Mouse (Mus musculus) heart, adult 2 months (tissue): ENCODE measurements around the gene Bank1. TPM values are rescaled to one million over a fixed set of nuclear protein-coding genes. Genes with fewer than 3 reads are reported as not detected.

Source experiments
- DNase-seq, 2 experiments: peaks; one replicate each; pipeline ENCODE4 v3.0.0; 2021
- H3K27ac ChIP-seq: fragments of 200-600 bp; 2 replicates; pipeline ENCODE4 v1.8.1; 2022
- H3K27me3 ChIP-seq: fragments of 200-500 bp; 2 replicates; pipeline ENCODE4 v1.6.1; 2012; ENCODE audit warnings: mild to moderate bottlenecking, low read length, inconsistent platforms, mixed read lengths; ENCODE audit not compliant: control insufficient read depth, insufficient read depth
- H3K36me3 ChIP-seq: fragments of 200-500 bp; 2 replicates; pipeline ENCODE4 v1.6.1; 2012; ENCODE audit warnings: low read length, inconsistent platforms; ENCODE audit not compliant: control insufficient read depth, insufficient read depth
- H3K4me1 ChIP-seq: fragments of 200-500 bp; 2 replicates; pipeline ENCODE4 v1.6.1; 2011; ENCODE audit warnings: low read length; ENCODE audit not compliant: control insufficient read depth, insufficient read depth
- H3K4me3 ChIP-seq: fragments of 200-600 bp; 2 replicates; pipeline ENCODE4 v1.8.1; 2022
- H3K79me2 ChIP-seq: fragments of 200-500 bp; replicated peaks from 2 replicates; pipeline ENCODE4 v1.6.1; 2012; ENCODE audit warnings: mild to moderate bottlenecking, inconsistent platforms, low read length, moderate library complexity, mixed read lengths; ENCODE audit not compliant: control insufficient read depth, insufficient read depth
- H3K9ac ChIP-seq: fragments of 200-500 bp; 2 replicates; pipeline ENCODE4 v1.6.1; 2012; ENCODE audit warnings: low read depth, mild to moderate bottlenecking, control low read depth, inconsistent platforms, low read length, mixed read lengths
- CTCF ChIP-seq: fragments of 200-600 bp; IDR thresholded peaks from 2 replicates; pipeline ENCODE4 v1.8.1; 2022; ENCODE audit warnings: antibody characterized with exemption, mild to moderate bottlenecking, moderate library complexity
- EP300 ChIP-seq: fragments of 200-500 bp; IDR thresholded peaks from 2 replicates; pipeline ENCODE4 v1.6.1; 2011; ENCODE audit warnings: low read depth, low read length, control low read depth; ENCODE audit not compliant: insufficient read depth
- POLR2A ChIP-seq: fragments of 200-500 bp; IDR thresholded peaks from 2 replicates; pipeline ENCODE4 v1.6.1; 2011; ENCODE audit warnings: mild to moderate bottlenecking, low read depth, low read length, control low read depth; ENCODE audit not compliant: insufficient read depth
- WGBS: fragments of 180-500 bp; shearing (Covaris S2); methylation state at CpG from one replicate; pipeline ENCODE4 v1.1.7; 2018; 5-methylcytosine and 5-hydroxymethylcytosine counted together
- intact Hi-C: fragments of 180-260 bp; cut with DNase I; formaldehyde crosslinking; loops from one replicate; pipeline ENCODE4 v1.15.1; 2025
- polyA plus RNA-seq: library from polyadenylated mRNA; depleted of rRNA; stranded (reverse); fragments of >200 nt; gene quantifications from 2 replicates; pipeline ENCODE4 v1.2.3, GENCODE M21; 2012
- total RNA-seq, 2 experiments: library from RNA; stranded (reverse); gene quantifications; 2 replicates each; pipeline ENCODE4 v1.2.3; 2021

Bank1 gene
- total and polyA plus RNA-seq, 3 experiments = 0.81 to 1.9 (median 0.86) TPM

GRCm38 (mm10) chr3:136115478-136116215 is 210.2 kb downstream of the Bank1 start:
- Histone ChIP-seq H3K9ac (no peak overlapping the region), H3K79me2 (no peaks in the 10 kb centered on the region), H3K27ac (no peak overlapping the region), H3K4me3 (no peak overlapping the region), H3K27me3 (no peaks in the 10 kb centered on the region), H3K4me1 (no peaks in the 10 kb centered on the region), H3K36me3 (no peaks in the 10 kb centered on the region)
- no peak for DNase-seq
- WGBS = 79% methylated on average over 5 of the region's 5 CpGs
- intact Hi-C loops = no loop called here
- no peak for TF ChIP-seq EP300
- no peak for TF ChIP-seq POLR2A
- TF ChIP-seq CTCF = no peak

GRCm38 (mm10) chr3:136109411-136110139 is 216.3 kb downstream of the Bank1 start:
- Histone ChIP-seq H3K36me3 (no peaks in the 10 kb centered on the region), H3K4me1 (no peaks in the 10 kb centered on the region), H3K27me3 (no peaks in the 10 kb centered on the region), H3K4me3 (no peak overlapping the region), H3K79me2 (no peaks in the 10 kb centered on the region), H3K9ac (no peak overlapping the region), H3K27ac (no peak overlapping the region)
- DNase-seq = no peak
- 75% methylated on average over 6 of the region's 6 CpGs for WGBS
- TF ChIP-seq POLR2A (no peak), CTCF (no peak), EP300 (no peak)
- intact Hi-C loops = no loop called here

GRCm38 (mm10) chr3:136106452-136106851 is 219.4 kb downstream of the Bank1 start:
- TF ChIP-seq EP300 (no peak), CTCF (no peak), POLR2A (no peak)
- intact Hi-C loops = no loop called here
- Histone ChIP-seq H3K36me3 (no peaks in the 10 kb centered on the region), H3K27me3 (no peaks in the 10 kb centered on the region), H3K4me3 (no peak overlapping the region), H3K4me1 (no peaks in the 10 kb centered on the region), H3K79me2 (no peaks in the 10 kb centered on the region), H3K9ac (no peak overlapping the region), H3K27ac (no peak overlapping the region)
- WGBS = 30% methylated on average over 1 of the region's 1 CpGs
- DNase-seq = no peak

- Histone ChIP-seq H3K9ac (no peak overlapping the region), H3K79me2 (no peaks in the 10 kb centered on the region), H3K4me3 (no peak overlapping the region), H3K4me1 (no peaks in the 10 kb centered on the region), H3K27ac (no peak overlapping the region), H3K27me3 (no peaks in the 10 kb centered on the region), H3K36me3 (no peaks in the 10 kb centered on the region)
- intact Hi-C loops = no loop called here
- no peak for DNase-seq
- TF ChIP-seq EP300 (no peak), POLR2A (no peak), CTCF (no peak)
- WGBS = 77% methylated on average over 2 of the region's 2 CpGs
Observed at GRCm38 (mm10) chr3:136103339-136103738, 222.5 kb downstream of the Bank1 start.

GRCm38 (mm10) chr3:136100973-136101500 is 224.8 kb downstream of the Bank1 start:
- intact Hi-C loops = no loop called here
- H3K9ac ChIP-seq = no peak overlapping the region
- no peaks in the 10 kb centered on the region for H3K27me3 ChIP-seq
- no peaks in the 10 kb centered on the region for H3K4me1 ChIP-seq
- H3K36me3 ChIP-seq = no peaks in the 10 kb centered on the region
- H3K79me2 ChIP-seq = no peaks in the 10 kb centered on the region
- 69% methylated on average over 5 of the region's 5 CpGs for WGBS
- no peak overlapping the region for H3K4me3 ChIP-seq
- DNase-seq = no peak
- no peak overlapping the region for H3K27ac ChIP-seq
- TF ChIP-seq EP300 (no peak), CTCF (no peak), POLR2A (no peak)

GRCm38 (mm10) chr3:136100292-136100691 is 225.6 kb downstream of the Bank1 start:
- H3K79me2 ChIP-seq = no peaks in the 10 kb centered on the region
- 82% methylated on average over 8 of the region's 8 CpGs for WGBS
- H3K4me3 ChIP-seq = no peak overlapping the region
- H3K36me3 ChIP-seq = no peaks in the 10 kb centered on the region
- DNase-seq = no peak
- H3K9ac ChIP-seq = no peak overlapping the region
- H3K27ac ChIP-seq = no peak overlapping the region
- H3K27me3 ChIP-seq = no peaks in the 10 kb centered on the region
- no peaks in the 10 kb centered on the region for H3K4me1 ChIP-seq
- intact Hi-C loops = no loop called here
- TF ChIP-seq POLR2A (no peak), CTCF (no peak)
